Mouse (Mus musculus) MEL (cell line): ENCODE results near the gene Icam5. TPM values are rescaled to one million over a fixed set of nuclear protein-coding genes. Genes with fewer than 3 reads are reported as not detected.

Experiments used
- DNase-seq: peaks from one replicate; pipeline ENCODE4 v3.0.0; 2011; ENCODE audit warnings: low read depth, low spot score
- H3K27ac ChIP-seq: 2 replicates; pipeline ENCODE4 v1.5.1; 2012; ENCODE audit warnings: low read depth, mild to moderate bottlenecking, control low read depth, low read length, moderate library complexity; ENCODE audit not compliant: control insufficient read depth
- H3K27me3 ChIP-seq, 2 experiments: fragments of 150-350 bp in 1 of 2; sonication (generic) in 1 of 2; 2 replicates each; pipeline ENCODE4 v1.6.1; 2012; ENCODE audit warnings: low read length in 2 of 2, mild to moderate bottlenecking in 2 of 2, improper control_type of control experiment in 1 of 2, moderate library complexity in 1 of 2; ENCODE audit not compliant: insufficient read depth in 2 of 2, control insufficient read depth in 1 of 2
- H3K36me3 ChIP-seq, 2 experiments: 2 replicates each; pipeline ENCODE4 v1.6.1; 2012 to 2014; ENCODE audit warnings: low read length in 2 of 2, improper control_type of control experiment in 1 of 2, inconsistent platforms in 1 of 2, mild to moderate bottlenecking in 1 of 2; ENCODE audit not compliant: insufficient read depth in 2 of 2, control insufficient read depth in 1 of 2
- H3K4me1 ChIP-seq, 2 experiments: fragments of 150-350 bp in 1 of 2; sonication (generic) in 1 of 2; 2 replicates each; pipeline ENCODE4 v1.6.1; 2012; ENCODE audit warnings: low read length in 2 of 2, improper control_type of control experiment in 1 of 2, mild to moderate bottlenecking in 1 of 2; ENCODE audit not compliant: insufficient read depth in 2 of 2, control insufficient read depth in 1 of 2
- H3K4me3 ChIP-seq, 2 experiments: fragments of 150-350 bp in 1 of 2; sonication (generic) in 1 of 2; 2 replicates each; pipeline ENCODE4 v1.5.1; 2012; ENCODE audit warnings: low read depth in 2 of 2, low read length in 2 of 2, mild to moderate bottlenecking in 2 of 2, moderate library complexity in 2 of 2, control low read depth in 1 of 2, improper control_type of control experiment in 1 of 2; ENCODE audit not compliant: control insufficient read depth in 1 of 2, insufficient read depth in 1 of 2
- H3K79me2 ChIP-seq: 2 replicates; pipeline ENCODE4 v1.6.1; 2012; ENCODE audit warnings: mild to moderate bottlenecking, low read length, moderate library complexity; ENCODE audit not compliant: control insufficient read depth, poor library complexity, insufficient read depth
- H3K9ac ChIP-seq: 2 replicates; pipeline ENCODE4 v1.6.1; 2012; ENCODE audit warnings: low read depth, mild to moderate bottlenecking, control low read depth, low read length, moderate library complexity; ENCODE audit not compliant: control insufficient read depth, poor library complexity, severe bottlenecking
- H3K9me3 ChIP-seq: fragments of 150-350 bp; sonication (generic); replicated peaks from 2 replicates; pipeline ENCODE4 v1.6.1; 2012; ENCODE audit warnings: mild to moderate bottlenecking, low read length, improper control_type of control experiment, moderate library complexity; ENCODE audit not compliant: insufficient read depth
- CHD1 ChIP-seq: IDR thresholded peaks from 2 replicates; pipeline ENCODE4 v1.6.1; 2012; ENCODE audit warnings: low read depth, mild to moderate bottlenecking, inconsistent platforms, low read length, improper control_type of control experiment
- E2F4 ChIP-seq: IDR thresholded peaks from 2 replicates; pipeline ENCODE4 v1.6.1; 2011; ENCODE audit warnings: low read depth, low read length, improper control_type of control experiment, borderline replicate concordance
- ELF1 ChIP-seq: IDR thresholded peaks from 2 replicates; pipeline ENCODE4 v1.6.1; 2014; ENCODE audit warnings: low read depth, mild to moderate bottlenecking, inconsistent platforms, low read length, improper control_type of control experiment, moderate library complexity
- GABPA ChIP-seq: IDR thresholded peaks from 2 replicates; pipeline ENCODE4 v1.6.1; 2012; ENCODE audit warnings: low read depth, mild to moderate bottlenecking, inconsistent platforms, low read length, improper control_type of control experiment, moderate library complexity
- JUND ChIP-seq: IDR thresholded peaks from 2 replicates; pipeline ENCODE4 v1.6.1; 2011; ENCODE audit warnings: low read depth, mild to moderate bottlenecking, improper control_type of control experiment, low read length
- MAFK ChIP-seq: IDR thresholded peaks from 2 replicates; pipeline ENCODE4 v1.6.1; 2011; ENCODE audit warnings: low read depth, mild to moderate bottlenecking, low read length, improper control_type of control experiment, borderline replicate concordance
- MAZ ChIP-seq: IDR thresholded peaks from 2 replicates; pipeline ENCODE4 v1.6.1; 2012; ENCODE audit warnings: low read depth, mild to moderate bottlenecking, inconsistent platforms, low read length, improper control_type of control experiment
- POLR2AphosphoS2 ChIP-seq: IDR thresholded peaks from 2 replicates; pipeline ENCODE4 v1.6.1; 2011; ENCODE audit warnings: low read length, improper control_type of control experiment
- POLR2AphosphoS5 ChIP-seq: IDR thresholded peaks from 2 replicates; pipeline ENCODE4 v1.6.1; 2012; ENCODE audit warnings: low read depth, borderline replicate concordance, mild to moderate bottlenecking, inconsistent platforms, low read length, moderate library complexity, mixed read lengths
- RAD21 ChIP-seq: IDR thresholded peaks from 2 replicates; pipeline ENCODE4 v1.6.1; 2011; ENCODE audit warnings: mild to moderate bottlenecking, low read depth, low read length, improper control_type of control experiment
- SIN3A ChIP-seq: IDR thresholded peaks from 2 replicates; pipeline ENCODE4 v1.6.1; 2012; ENCODE audit warnings: low read length, improper control_type of control experiment, inconsistent platforms
- USF2 ChIP-seq, 2 experiments: IDR thresholded peaks; 2 replicates each; pipeline ENCODE4 v1.6.1; 2011 to 2012; ENCODE audit warnings: improper control_type of control experiment in 2 of 2, low read length in 2 of 2, borderline replicate concordance in 1 of 2, inconsistent platforms in 1 of 2, low read depth in 1 of 2, mild to moderate bottlenecking in 1 of 2; ENCODE audit not compliant: insufficient read depth in 1 of 2
- polyA plus RNA-seq, 2 experiments: library from polyadenylated mRNA; stranded (reverse) in 1 of 2; unstranded in 1 of 2; fragments of >175 nt in 1 of 2; fragments of >200 nt in 1 of 2; gene quantifications; 2 replicates each; pipeline versions ENCODE4 v1.2.1 to v1.2.4; 2012; ENCODE audit warnings: low replicate concordance in 2 of 2, low read depth in 1 of 2; ENCODE audit not compliant: insufficient read length in 2 of 2, insufficient read depth in 1 of 2, missing spikeins in 1 of 2
- total RNA-seq: library from RNA; depleted of rRNA; stranded (reverse); fragments of 300-350 nt; gene quantifications from 2 replicates; pipeline ENCODE4 v1.2.3, GENCODE M21; 2012

Gene Icam5
- total and polyA plus RNA-seq, 3 experiments = 4.8 to 9.5 TPM; not detected in 1

DNA sequence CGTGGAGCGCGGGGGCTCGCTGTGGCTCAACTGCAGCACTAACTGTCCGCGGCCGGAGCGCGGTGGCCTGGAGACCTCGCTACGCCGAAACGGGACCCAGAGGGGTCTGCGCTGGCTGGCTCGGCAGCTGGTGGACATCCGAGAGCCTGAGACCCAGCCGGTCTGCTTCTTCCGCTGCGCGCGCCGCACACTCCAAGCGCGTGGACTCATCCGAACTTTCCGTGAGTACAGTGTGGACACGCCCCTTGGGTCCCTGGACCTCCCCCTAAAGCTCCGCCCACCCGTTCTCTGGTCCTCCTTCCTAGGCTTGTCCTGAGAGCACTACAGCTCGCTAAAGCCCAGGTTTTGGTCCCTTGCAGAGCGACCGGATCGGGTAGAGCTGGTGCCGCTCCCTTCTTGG lies 1.3 kb downstream of the Icam5 start:
- peaks cover 11 to 21% of the 10 kb centered on the region in 2 experiments for H3K4me1 ChIP-seq
- H3K27me3 ChIP-seq = no peaks in the 10 kb centered on the region
- TF ChIP-seq USF2 (IDR thresholded peaks at IDR 0.05; ENCODE audit: borderline replicate concordance in 1 of 2, insufficient read depth in 1 of 2, low read depth in 1 of 2, low read length in 2 of 2) (no peak), JUND (no peak), POLR2AphosphoS5 (peak; percentile 81; the same call in 1 of the 2 replicates)
- H3K79me2 ChIP-seq = peaks cover 23% of the 10 kb centered on the region
- H3K9ac ChIP-seq = peak overlapping the region; percentile 64
- peak; percentile 100 for DNase-seq
- no peaks in the 10 kb centered on the region for H3K9me3 ChIP-seq
- H3K4me3 ChIP-seq = peak overlapping the region; percentile 55 to 64
- H3K27ac ChIP-seq = peak overlapping the region; percentile 85
- peaks cover 0 to 9% of the 10 kb centered on the region in 2 experiments; a peak in 2 of 4 replicates for H3K36me3 ChIP-seq

DNA sequence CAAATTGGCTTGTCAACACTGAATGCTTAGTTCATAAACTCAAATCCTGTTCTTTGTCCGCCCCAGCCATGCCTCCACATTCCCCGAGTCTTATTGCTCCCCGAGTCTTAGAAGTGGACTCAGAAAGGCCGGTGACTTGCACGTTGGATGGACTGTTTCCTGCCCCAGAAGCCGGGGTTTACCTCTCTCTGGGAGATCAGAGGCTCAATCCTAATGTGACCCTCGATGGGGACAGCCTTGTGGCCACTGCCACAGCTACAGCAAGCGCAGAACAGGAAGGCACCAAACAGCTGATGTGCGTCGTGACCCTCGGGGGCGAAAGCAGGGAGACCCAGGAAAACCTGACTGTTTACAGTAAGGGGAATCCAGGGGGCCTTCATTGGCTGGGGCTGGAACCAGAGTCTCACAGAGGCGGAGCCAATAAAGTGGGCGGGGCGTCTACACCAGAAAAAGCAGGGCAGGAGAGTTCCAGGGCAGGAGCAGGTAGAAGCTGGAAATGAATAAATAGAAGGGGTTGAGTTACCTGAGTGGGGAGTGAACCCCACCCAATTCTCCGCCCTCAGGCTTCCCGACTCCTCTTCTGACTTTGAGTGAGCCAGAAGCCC lies 2.7 kb downstream of the Icam5 start:
- Histone ChIP-seq H3K79me2 (peaks cover 18% of the 10 kb centered on the region), H3K36me3 (peaks cover 0 to 5% of the 10 kb centered on the region in 2 experiments; a peak in 2 of 4 replicates), H3K9ac (no peak overlapping the region)
- TF ChIP-seq MAFK (no peak), SIN3A (no peak)
- TF ChIP-seq, all 39 proteins: peak for 0
- Histone ChIP-seq H3K4me3 (no peak overlapping the region), H3K4me1 (peaks cover 2 to 19% of the 10 kb centered on the region in 2 experiments; a peak in 3 of 4 replicates), H3K27ac (no peak overlapping the region), H3K9me3 (no peaks in the 10 kb centered on the region), H3K27me3 (no peaks in the 10 kb centered on the region)
- DNase-seq = peak; percentile 77

DNA sequence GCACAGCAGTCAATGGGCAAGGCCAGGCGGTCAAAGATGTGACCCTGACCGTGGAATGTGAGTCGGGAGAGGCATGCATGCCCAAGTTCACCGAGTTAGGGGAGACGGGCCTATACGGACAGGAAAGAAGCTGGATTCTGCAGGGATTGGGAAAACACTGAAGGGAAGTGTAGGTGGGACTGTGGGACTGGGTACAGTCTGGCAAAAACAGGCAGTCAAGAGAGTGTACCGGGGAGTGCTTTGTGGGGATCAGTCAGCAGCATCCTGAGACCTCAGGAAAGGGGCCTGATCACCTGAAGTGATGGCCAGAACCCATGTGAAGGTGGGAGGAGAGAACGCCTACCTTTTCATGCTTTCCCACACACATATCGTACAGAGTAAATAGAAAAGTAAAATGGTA lies 3.7 kb downstream of the Icam5 start:
- TF ChIP-seq CHD1 = no peak
- TF ChIP-seq USF2 (IDR thresholded peaks at IDR 0.05; ENCODE audit: borderline replicate concordance in 1 of 2, insufficient read depth in 1 of 2, low read depth in 1 of 2, low read length in 2 of 2) = no peak
- Histone ChIP-seq H3K27me3 (no peaks in the 10 kb centered on the region), H3K4me1 (peaks cover 9 to 29% of the 10 kb centered on the region in 2 experiments), H3K4me3 (no peak overlapping the region), H3K36me3 (peaks cover 0 to 13% of the 10 kb centered on the region in 2 experiments; a peak in 2 of 4 replicates), H3K9me3 (no peaks in the 10 kb centered on the region), H3K79me2 (peaks cover 11% of the 10 kb centered on the region), H3K27ac (no peak overlapping the region), H3K9ac (no peak overlapping the region)
- DNase-seq = no peak

DNA sequence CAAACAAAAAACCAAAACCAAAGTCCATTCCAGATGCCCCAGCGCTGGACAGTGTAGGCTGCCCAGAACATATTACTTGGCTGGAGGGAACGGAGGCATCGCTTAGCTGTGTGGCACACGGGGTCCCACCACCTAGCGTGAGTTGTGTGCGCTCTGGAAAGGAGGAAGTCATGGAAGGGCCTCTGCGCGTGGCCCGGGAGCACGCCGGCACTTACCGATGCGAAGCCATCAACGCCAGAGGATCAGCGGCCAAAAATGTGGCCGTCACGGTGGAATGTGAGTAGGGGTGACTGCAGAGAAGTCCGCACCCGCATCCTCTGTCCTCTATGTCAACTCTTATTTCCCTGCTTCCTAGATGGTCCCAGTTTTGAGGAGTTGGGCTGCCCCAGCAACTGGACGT lies 4.3 kb downstream of the Icam5 start:
- H3K27me3 ChIP-seq = no peaks in the 10 kb centered on the region
- H3K4me3 ChIP-seq = no peak overlapping the region
- peaks cover 13 to 34% of the 10 kb centered on the region in 2 experiments for H3K4me1 ChIP-seq

More for the DNA sequence above, 4.3 kb downstream of the Icam5 start:
- peaks cover 9% of the 10 kb centered on the region for H3K79me2 ChIP-seq
- DNase-seq = no peak
- H3K9me3 ChIP-seq = no peaks in the 10 kb centered on the region
- peaks cover 0 to 19% of the 10 kb centered on the region in 2 experiments; a peak in 2 of 4 replicates for H3K36me3 ChIP-seq
- TF ChIP-seq CHD1 = no peak
- no peak for TF ChIP-seq RAD21
- TF ChIP-seq GABPA = no peak
- no peak for TF ChIP-seq MAFK
- TF ChIP-seq MAZ = no peak
- no peak for TF ChIP-seq E2F4
- no peak for TF ChIP-seq ELF1
- no peak for TF ChIP-seq USF2 (IDR thresholded peaks at IDR 0.05; ENCODE audit: borderline replicate concordance in 1 of 2, insufficient read depth in 1 of 2, low read depth in 1 of 2, low read length in 2 of 2)
- no peak for TF ChIP-seq POLR2AphosphoS2
- H3K9ac ChIP-seq = no peak overlapping the region
- H3K27ac ChIP-seq = no peak overlapping the region
